Mouse (Mus musculus): ENCODE measurements at regions not wholly inside any gene's neighbourhood (a gene's known extent, or its start where the extent isn't known, plus 50 kb on each side); places are given as distances from the start of the nearest gene placed in this dataset.
A peak's percentile ranks its signal among the peaks of the same experiment; 100 is the strongest.

GRCm38 (mm10) chr3:79996803-79997202 is 112.5 kb downstream of the Fam198b start:
- no peak for DNase-seq (ENCODE audit: low read depth)

DNA sequence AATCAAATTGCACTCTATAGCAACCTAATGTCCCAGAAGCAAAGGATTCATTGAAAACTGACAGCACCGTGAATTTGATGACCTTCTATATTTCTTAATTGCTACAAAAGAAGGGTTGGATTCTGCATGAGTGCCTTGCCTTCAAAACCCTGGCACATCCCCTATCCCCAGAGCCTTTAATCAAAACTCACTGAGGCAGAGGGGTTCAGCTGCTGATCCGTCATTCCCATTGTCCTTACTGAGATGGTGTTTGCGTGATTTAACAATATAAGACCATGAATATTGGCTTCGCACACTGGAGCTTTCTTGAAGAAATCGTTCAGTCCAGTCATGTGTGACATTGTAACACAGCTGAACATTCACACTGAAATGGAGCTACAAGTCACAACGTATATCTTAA is 118.0 kb downstream of the Fam198b start:
- DNase-seq (ENCODE audit: low read depth), result no peak

DNA sequence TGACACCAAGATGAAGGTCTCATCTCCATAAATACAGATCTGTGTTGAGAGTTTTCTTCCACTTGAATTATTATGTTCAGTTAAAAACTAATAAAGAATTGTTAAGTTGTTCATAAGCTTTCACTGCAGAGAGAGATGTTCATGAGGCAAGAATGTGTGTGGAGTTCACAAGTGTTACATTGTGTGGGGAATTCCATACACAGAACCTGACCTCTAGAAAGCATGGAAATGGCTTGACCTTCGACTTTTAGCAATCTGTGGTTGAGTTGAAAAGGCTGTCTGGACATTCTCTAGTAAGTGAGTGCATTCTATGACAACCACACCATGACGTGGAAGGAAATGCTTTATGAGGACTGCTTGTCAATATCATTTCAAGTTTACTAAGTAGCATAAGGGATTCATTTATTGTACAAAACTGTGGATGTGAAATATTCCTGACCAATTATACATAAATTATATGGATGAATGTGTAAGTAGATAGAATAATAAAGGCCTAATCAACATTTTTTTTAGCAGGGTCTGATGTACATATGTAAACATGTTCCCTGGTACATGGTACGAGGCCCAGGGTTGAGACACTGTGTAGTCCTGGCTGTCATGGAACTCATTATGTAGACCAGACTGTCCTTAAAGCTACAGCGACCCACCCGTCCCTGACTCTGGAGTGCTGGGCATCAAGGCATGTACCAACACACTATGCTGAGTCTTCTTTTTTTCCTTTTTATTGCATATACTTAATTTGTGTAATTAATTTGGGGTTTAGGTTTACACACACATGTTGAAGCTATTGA is 119.2 kb downstream of the Fam198b start:
- DNase-seq (ENCODE audit: low read depth), result no peak

DNA sequence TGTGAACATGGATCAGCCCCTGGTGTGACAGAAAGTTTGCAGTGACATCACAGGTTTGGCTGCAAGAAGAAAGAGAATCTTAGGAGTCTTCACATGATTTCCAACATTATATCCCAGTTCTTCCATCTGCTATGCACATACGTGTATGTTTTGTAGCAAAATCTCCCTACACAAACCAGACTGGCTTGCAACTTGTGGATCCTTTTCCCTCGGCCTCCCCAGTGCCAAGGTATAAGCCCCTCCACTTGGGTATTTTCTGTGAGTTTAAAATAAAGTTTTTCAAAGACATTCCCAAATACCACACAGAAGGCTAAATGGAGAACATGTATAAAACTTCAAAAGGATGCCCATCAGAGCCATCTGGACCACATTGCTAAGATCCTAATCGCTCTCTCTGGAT is 120.2 kb downstream of the Fam198b start:
- DNase-seq (ENCODE audit: low read depth), result no peak

DNA sequence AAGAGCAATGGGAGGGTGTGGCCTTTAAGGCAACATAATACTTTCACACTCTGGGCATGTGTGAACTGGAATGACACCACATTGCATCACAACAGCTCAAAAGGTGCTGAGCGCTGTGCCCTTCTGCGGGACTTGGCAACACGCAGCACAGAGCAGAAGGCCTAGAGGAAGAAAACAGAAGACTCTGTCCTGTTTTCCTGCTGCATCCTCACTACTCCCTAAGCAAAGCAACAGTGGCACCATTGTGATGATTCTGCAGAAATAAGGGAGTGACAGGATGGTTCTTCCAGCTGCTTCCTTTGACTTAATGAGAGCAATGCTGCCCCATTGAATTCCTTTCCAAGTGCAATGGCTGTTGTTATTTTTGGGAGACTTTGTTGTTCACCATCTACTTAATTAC is 120.6 kb downstream of the Fam198b start:
- DNase-seq (ENCODE audit: low read depth), result no peak

DNA sequence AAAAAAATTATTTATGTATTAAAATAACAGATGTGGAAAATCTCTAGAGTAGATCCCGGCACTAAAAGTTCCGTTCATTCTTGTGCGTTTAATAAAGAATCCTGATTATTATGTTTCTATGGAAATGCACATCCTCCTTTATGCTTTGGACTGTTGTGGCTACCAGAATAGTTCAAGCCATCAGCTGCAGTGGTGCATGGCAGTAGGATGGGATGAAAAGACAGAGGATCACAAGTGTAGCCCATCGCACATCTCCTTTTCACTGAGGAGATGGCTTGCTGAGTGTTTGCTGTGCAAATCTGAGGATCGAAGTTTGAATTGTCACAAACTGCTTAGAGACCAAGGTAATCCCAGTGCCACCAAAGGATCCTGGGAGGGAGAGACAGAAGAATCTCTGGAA is 121.0 kb downstream of the Fam198b start:
- DNase-seq (ENCODE audit: low read depth), result no peak

DNA sequence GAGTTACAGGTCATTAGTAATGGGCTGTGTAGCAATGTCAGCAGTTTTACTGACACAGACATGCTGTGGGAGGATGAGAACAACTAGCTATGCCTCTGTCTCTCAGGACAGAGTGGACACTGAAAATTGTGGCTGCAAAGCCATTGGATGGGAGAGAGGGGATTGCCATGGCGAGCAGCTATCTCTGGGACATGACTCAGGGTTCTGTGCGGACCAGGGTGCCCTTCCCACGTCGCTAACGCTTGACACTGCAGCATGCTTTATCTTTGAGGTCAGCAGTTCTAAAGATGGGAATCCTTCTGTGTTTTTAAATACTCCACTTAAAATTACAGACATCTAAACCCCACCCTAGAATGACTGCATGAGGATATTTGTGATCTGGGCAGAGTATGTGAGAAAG is 121.9 kb downstream of the Fam198b start:
- DNase-seq (ENCODE audit: low read depth), result no peak

GRCm38 (mm10) chr3:80007006-80007405 is 122.7 kb downstream of the Fam198b start:
- DNase-seq (ENCODE audit: low read depth), result no peak

GRCm38 (mm10) chr3:80009275-80009674 is 124.9 kb downstream of the Fam198b start:
- no peak for DNase-seq (ENCODE audit: low read depth)

DNA sequence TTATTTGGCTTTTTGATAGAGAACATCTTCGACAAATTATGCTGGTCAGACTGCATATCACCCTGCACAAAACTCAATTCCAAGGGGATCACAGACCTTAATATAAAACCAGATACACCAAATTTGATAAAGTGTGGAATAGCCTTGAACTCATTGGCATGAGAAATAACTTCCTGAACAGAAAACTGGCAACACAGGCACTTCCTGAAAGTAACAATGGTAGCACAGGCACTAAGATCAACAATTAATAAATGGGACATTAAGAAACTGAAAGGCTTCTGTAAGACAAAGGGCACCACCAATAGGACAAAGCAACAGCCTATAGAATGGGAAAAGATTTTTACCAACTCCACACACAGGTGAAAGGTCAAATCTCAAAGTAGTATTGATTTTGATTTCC is 141.5 kb downstream of the Fam198b start:
- no peak for DNase-seq (ENCODE audit: low read depth)

- DNase-seq (ENCODE audit: low read depth), result no peak
These were observed 148.7 kb downstream of the Fam198b start for GRCm38 (mm10) chr3:80033071-80033470.

DNA sequence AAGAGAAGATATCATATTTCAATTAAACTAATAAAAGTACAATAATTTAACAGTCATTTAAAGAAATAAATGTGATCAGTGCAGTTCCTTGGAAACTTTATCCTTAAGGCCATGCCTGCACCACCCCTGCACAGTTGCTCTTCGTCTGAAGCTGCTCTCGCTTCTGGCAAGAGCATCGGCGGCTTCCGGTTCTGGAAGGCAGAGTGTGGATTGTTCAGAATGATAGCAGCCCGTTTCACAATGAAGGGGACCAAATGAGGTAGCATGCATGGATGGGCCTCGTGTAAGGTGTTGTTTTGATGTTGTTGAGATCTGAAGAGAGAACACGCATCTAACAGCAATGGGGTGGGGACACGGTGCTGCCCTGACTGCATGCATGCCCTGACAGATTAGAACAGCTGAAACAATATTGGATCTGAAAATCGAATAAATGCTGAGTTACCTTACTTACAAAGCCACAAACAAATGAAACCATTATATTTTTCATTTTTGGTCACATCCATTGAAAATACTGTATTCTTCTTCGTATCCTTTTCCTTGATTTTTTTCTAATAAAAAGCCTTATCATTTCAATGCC is 154.3 kb downstream of the Fam198b start:
- no peak for DNase-seq (ENCODE audit: low read depth)

- DNase-seq (ENCODE audit: low read depth), result no peak
These were observed 158.6 kb downstream of the Fam198b start for GRCm38 (mm10) chr3:80042756-80043484.

DNA sequence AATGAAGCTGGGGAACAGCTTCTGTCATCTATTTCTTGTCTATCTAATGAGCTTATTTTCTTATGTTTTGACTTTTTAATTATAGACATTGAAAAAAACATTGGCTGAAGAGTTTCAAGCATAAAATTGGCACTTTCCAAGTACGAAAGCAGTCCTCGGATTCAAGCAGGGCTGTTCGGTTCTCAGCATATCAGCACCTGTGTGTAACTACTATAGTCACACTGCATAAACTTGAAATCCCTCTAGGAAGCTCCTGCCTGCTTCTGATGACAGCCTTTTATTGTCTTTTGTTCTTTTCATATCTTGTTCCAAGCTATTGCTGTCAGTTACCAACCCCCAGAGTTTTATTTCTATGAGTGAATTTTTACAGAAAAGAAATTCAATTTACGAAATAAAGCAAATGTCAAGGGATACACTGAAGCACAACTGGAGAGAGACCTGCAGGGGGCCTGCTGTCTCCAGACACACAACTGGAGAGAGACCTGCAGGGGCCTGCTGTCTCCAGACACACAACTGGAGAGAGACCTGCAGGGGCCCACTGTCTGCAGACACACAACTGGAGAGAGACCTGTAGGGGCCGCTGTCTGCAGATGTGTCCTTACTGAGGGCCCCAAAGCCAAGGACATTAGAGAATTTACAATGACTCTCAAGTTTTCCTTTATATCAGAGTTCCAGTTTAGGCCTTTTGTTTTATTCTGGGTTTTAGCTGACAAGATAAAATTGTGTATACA is 165.3 kb downstream of the Fam198b start:
- DNase-seq (ENCODE audit: low read depth), result no peak

DNA sequence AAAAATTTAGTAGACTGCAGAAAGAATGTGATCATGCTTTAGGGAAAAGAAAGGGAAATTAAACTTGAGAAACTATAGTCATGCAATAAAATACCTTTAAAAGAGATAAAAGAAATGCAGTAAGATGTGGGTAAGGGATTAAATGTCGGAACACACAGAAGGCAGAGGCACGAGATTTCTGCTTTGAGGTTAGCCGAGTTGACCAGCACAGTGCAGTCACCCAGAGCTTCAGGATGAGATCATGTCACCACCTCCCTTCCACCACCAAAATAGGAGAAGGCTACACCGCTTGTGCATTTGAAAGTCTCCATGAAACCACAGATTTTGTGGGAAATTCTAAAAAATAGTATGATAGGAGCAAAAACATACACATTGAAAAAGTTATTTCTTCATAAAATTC is 166.6 kb downstream of the Fam198b start:
- no peak for DNase-seq (ENCODE audit: low read depth)

DNA sequence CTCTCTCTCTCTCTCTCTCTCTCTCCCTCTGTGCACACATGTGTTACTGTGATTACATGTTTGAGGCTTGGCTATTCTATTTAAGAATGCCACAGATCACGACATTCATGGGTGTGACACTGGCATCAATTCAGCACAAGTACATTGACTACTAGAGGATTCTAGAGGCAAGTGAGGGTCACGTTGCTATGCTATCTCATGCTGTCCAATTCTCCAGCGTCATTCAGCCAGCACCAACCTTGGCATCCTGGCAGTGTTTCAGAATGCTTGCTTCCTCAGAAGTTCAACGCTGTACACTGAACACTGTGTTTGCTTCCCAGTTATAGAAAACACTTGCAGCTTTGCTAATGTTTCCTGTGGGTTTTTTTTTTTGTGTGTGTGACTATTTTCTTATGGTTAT is 167.6 kb downstream of the Fam198b start:
- no peak for DNase-seq (ENCODE audit: low read depth)

DNA sequence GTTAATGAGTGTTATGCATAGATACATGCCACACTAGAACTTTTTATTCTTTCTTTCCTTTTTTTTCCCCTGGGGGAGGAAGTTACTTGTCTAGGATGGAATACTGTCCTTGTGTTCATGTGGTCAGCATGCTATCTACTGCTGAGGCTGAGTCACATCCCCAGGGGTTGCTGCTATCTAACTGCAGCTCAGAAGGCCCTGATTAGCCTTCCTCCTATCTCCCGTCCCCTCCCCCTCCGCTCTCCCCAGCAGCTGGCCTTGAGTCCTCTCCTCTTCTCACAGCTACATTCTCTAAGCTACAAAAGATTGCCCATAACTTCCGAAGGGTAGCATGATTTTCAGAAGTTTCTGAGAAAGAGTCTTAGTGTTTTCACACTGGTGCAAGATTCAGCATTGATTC is 168.5 kb downstream of the Fam198b start:
- DNase-seq (ENCODE audit: low read depth), result peak; percentile 8

- DNase-seq (ENCODE audit: low read depth), result no peak
These were observed 169.1 kb downstream of the Fam198b start for GRCm38 (mm10) chr3:80053435-80053834.

DNA sequence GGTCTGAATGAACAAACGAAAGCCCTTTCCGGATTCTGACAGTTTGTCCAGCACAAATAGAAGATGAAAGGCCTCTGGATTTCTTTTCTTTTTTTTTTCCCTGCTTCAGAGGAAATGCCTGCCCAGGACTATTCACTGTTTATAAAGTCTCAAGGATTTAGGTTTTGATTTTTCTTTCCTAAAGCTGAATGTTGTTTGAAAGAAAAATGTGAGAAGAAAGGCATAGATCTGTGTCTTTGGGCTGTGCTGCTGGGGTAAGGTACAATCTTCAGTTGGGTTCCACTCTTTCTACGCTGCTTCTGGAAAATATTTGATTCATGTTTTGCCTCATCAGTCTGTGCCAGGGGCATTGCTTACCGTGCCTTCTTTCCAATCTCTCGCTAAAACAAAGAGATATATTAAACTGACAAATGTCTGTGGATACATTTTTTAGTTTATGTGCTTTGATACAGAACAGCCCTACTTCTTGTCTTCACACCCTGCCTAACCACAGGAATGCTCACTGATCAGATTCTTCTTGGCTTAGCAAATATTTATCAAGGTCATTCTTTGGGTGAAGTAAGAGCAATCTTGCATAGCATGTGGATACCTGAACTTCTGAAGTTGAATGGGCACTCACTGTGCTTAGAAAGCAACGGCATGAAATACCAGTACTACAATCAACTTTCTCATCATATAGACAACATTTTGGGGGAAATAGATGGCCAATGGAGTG is 172.5 kb downstream of the Fam198b start:
- DNase-seq (ENCODE audit: low read depth), result no peak

- peak; percentile 45 for DNase-seq (ENCODE audit: low read depth)
These were observed 174.4 kb downstream of the Fam198b start for GRCm38 (mm10) chr3:80058722-80059121.

DNA sequence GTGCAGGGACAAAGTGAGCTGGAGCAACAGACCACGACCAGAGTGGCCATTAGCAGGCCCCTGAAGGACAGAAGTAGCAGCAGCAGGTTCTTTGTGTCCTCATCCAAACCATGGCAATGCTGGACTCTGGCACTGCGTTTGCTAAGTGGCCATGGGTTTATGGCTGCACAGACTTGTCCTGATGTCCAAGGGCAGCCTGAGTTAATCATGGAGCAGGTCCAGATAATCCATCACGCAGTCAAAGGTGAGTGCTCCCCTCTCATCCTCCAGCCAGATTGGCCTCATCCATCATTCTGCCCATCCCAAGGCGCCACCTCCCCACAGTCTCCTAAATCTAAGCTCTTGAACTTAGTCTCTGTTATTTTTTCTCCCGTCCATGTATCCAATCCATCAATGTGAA is 186.4 kb downstream of the Fam198b start:
- DNase-seq (ENCODE audit: low read depth), result no peak
